Mouse (Mus musculus) gastrocnemius, postnatal 14 days (tissue): Measurements from ENCODE around the gene Nsdhl. TPM values are rescaled to one million over a fixed set of nuclear protein-coding genes. Genes with fewer than 3 reads are reported as not detected.

Experiments used
- DNase-seq: peaks from one replicate; pipeline ENCODE4 v3.0.0; 2021; ENCODE audit warnings: mixed read lengths
- intact Hi-C: fragments of 180-260 bp; cut with DNase I; formaldehyde crosslinking; loops from one replicate; pipeline ENCODE4 v1.15.1; 2025; ENCODE audit warnings: low total_unique reads
- long read RNA-seq, 2 experiments: library from polyadenylated mRNA; stranded (forward); transcript quantifications; one replicate each; pipeline ENCODE4 v2.0.0; 2021
- total RNA-seq, 2 experiments: library from RNA; stranded (reverse); gene quantifications; 2 replicates each; pipeline ENCODE4 v1.2.3; 2021

Nsdhl gene
- total RNA-seq = 1 to 10 TPM; 5.5 to 8.1 TPM
- long read RNA-seq, experiment 1, transcript Nsdhl-201 (8 exons, 2,168 nt) = major isoform, 6 of 7 reads
- long read RNA-seq, experiment 1, partial matches to known transcripts = 0 of 7 reads
- long read RNA-seq, experiment 1, other reads (novel, unspliced or antisense) = 1 of 7 reads
- long read RNA-seq, experiment 2, transcript Nsdhl-201 (8 exons, 2,168 nt) = major isoform, 6 of 7 reads
- long read RNA-seq, experiment 2, partial matches to known transcripts = 0 of 7 reads
- long read RNA-seq, experiment 2, other reads (novel, unspliced or antisense) = 1 of 7 reads

DNA sequence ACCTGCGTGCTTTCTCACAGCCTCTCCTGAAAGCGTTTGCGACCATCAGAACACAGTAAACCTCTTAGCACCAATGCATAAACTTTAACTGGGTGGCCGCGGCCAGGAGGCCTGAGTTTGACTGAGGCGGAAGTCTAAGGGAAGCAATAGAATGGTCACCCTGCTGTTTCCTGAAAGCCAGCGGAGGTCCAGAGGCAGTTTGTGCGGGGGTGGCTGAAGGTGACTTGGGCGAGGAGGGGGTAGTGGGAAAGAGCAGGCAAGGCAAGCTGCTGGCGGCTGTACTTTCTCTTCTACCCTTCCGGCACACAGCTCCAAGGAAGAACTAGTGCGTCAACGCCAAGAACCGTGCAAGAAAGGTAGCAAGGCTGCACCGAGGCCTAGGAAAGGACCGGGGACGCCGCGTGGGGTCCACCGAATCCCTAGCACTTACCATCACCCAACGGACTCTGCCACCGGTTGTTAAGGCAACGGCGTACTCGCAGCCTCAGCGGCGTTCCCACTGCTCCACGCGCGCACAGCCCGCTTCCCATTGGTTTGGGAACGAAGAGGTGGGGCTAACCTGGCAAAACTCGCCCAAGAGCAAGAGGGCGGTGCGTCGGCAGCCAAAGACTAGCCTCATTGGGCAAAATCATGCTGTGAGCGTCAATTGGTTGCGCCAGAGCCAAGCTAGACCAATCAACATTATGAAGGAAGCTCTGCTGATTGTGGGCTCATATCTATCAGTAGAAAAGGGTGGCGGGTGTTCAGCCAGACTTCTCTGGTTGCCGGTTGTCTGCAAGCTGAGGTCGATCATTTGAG, at the start of gene Nsdhl, which contains the start of gene Cetn2:
Gene Nsdhl, plus strand, starts transcription at position 674 of the 798 bp plus-strand sequence.
Gene Cetn2, minus strand, starts transcription at position 528 of the 798 bp plus-strand sequence.
- intact Hi-C loops = no loop called here
- peak; percentile 86 for DNase-seq

DNA sequence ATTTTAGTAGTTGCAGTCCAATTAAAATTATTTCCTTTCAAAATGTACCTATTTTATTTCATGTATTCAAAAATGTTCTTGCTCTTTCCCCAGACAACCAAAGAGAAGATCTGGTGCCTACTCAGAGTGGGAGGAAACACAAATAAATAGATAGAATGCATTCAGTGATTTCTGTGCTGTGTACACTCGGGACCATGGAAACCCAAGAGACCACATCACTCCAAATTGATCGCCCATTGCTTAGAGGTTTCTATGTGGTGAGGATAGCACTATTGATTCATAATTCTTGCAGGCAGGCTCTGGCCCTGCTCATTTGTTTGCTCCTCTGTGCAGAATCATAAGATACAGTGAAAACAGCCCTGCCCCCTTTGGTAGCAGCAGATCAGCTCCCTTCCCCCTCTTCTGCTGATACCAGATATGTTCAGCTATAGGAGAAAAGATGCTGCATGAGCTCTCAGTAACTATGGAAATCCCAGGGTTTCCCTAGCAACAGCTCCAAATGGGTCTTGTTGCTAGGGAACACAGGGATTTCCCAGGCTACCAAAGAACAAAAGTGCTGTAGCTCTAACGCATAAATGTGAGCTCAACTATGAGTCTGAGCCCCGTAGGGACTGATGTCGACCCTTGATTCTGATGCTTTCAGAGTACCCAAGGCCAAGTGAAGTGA, 22.8 kb upstream of the Nsdhl start:
- DNase-seq = no peak
- intact Hi-C loops = no loop called here

DNA sequence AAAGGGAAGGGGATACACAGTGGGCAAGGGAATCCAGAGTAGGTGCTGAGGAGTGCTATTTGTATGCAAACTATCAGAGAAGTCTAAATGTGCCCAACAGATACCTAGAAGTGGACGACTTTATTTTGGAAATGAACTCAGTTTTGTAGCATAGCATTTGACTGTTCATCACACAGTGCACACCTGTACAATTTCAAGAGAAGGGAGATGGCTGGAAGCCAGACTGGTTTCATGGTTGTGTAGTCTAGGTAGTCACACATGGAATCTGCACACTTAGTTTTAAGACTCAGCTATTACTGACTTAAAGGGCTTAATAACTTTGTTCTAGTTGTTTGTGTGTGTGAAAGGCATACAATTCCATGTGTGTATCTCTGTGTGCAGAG, 22.3 kb upstream of the Nsdhl start:
- DNase-seq = no peak
- intact Hi-C loops = no loop called here

DNA sequence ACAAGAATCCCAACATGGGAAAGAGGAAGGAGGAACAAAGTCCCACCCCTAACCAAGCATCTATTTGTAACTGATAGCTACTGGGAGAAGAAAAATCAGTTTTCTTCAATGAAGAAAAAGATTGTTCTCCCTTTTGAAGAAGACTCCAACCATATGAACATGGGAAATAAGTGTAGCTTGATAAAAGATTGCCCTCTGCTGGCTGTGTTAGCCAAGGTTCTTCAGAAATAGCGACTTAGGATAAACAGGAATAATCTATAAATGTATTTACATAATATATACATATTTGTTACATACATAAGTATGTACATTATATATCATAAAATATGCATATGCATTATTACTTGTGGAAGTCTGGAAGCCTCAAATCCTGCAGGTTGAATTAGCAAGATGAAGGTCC, 15.8 kb upstream of the Nsdhl start:
- intact Hi-C loops = no loop called here
- no peak for DNase-seq

DNA sequence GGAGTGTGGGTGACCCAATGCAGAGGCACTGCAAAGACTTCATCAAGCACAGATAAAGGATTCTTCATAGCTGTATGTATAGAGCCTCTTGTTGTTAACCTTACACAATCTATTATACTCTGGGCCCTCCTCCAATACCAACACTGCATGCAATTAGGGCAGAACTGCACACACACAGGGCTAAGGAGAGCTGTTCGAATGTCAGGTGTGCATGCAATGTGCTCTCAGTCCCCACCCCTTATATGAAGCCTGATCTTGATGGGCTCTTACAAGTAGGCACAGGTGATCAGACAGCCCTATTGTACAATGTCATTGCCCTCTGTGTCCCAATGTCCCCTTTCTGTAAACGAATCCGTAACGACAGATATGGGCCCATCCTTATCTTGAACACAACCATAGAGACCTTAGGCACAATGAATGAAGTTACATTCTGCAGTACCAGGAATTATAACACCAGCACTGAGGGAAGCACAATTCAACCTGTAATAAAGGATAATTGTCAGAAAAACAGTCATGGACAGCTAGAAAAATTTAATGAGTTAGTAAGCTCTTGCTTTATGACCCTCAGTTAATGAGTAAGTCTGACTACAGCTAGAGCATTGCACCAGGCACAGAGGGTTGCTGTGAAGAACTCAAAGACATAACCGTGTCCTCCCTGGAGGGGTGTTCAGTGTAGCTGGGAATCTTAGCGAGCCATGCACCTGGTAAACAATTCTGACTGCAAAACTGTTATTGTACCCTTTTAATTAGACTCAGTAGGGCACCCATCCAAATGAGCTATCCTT, 10.5 kb upstream of the Nsdhl start:
- intact Hi-C loops = no loop called here
- DNase-seq = no peak

- DNase-seq = peak; percentile 8
- intact Hi-C loops = no loop called here
Measured at GRCm38 (mm10) chrX:72908404-72908741, 10.0 kb upstream of the Nsdhl start.

DNA sequence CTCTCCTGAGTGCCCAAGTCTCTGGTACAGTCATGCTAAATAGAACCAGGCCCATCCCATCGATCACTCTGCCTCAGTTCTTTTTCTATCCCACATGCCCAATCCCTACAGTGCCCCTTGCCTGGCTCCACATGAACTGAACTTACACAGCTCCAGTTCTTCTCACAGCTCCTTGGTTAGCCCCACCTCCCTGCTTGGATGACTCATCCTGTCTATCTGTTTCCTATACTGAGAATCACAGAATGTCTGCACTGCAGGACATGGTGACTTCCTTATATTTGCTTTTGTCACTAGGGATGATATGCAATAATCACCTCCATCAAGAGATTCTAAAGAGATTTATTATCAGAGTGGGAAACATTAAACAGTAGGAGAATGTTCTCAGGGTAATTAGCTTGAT, 6.7 kb upstream of the Nsdhl start:
- intact Hi-C loops = no loop called here
- DNase-seq = no peak

DNA sequence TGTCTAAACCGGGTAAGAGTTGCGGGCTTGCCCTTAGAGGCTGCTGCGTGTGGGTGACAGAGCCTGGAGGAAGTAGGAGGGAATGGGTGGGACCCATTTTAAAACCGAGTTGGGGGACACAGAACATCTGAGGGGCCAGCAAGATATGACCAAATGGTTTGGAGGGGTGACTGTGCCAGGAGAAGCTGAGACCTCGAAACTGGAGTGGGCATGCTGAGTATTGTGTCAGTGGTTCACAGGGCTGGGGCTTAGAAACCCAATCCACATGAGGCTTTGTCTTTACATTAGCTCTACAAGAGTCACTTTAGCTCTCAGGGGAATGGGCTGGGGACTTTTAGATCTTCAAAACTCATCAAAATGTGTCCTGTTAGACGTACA, 314 bp downstream of the Nsdhl start:
- intact Hi-C loops = no loop called here
- DNase-seq = no peak

DNA sequence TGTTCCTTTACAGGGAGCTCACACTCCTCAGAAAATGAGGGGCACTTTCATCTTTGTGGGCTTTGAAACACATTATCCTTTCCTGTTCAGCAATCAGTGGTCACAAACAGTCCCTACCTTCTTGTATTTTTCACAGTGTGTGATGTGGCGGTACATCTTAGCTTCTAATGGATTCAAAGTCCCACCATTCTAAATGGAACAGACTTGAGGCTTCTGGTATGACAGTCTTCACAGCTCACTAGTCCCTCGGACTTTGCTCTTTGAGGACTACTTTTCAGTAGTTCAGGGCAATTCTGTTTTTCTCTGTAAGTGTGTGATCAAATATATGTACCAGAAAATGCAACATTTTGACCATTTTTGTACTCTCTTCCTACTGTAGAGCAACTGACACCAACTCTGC, 3.0 kb downstream of the Nsdhl start:
- intact Hi-C loops = no loop called here
- no peak for DNase-seq

DNA sequence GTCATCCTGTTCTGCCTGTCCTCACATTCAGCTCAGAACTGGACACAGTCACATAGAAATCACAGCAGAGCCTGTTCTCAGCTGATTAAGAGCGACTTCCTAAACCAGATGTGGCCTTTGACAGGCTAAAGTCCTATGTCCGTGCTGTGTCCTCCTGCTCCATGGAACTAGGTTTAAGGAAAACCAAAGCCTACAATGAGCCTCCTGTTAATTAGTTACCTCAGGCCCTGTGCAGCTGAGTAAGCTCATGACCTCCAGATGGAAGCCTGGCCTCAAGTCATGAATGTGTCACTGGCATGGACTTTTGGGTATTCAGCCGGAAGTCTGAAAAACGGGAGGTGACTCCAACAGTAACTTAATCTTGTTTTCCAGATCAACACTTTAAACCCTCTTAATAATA, 35.1 kb downstream of the Nsdhl start:
- DNase-seq = no peak
- intact Hi-C loops = no loop called here

GRCm38 (mm10) chrX:72956486-72956885, 38.1 kb downstream of the Nsdhl start:
- intact Hi-C loops = no loop called here
- DNase-seq = no peak

- intact Hi-C loops = no loop called here
- no peak for DNase-seq
Measured at GRCm38 (mm10) chrX:72960431-72960830, 42.1 kb downstream of the Nsdhl start.

- intact Hi-C loops = no loop called here
- DNase-seq = no peak
Measured at GRCm38 (mm10) chrX:72961511-72961910, 43.2 kb downstream of the Nsdhl start.

DNA sequence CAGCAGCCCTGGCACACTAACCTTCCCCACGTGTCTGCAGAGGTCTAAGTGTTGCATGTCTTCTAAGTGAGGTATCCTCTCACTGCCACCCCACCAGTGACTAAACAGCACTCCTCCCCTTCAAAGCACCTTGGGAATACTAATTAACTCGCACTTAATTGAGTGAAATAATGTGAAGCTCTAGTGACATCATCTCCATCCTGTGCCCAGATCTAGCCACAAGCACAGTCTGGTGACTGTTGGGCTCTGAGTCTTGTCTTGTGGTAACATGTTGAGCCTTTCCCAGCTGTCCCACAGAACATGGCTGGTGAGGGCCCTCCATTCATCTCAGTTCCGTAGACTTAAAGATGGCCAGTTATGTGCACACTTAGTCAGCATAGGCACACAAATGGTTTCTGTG, 44.4 kb downstream of the Nsdhl start:
- DNase-seq = no peak
- intact Hi-C loops = no loop called here

- intact Hi-C loops = no loop called here
- DNase-seq = no peak
Measured at GRCm38 (mm10) chrX:72982831-72983230, 64.5 kb downstream of the Nsdhl start.

DNA sequence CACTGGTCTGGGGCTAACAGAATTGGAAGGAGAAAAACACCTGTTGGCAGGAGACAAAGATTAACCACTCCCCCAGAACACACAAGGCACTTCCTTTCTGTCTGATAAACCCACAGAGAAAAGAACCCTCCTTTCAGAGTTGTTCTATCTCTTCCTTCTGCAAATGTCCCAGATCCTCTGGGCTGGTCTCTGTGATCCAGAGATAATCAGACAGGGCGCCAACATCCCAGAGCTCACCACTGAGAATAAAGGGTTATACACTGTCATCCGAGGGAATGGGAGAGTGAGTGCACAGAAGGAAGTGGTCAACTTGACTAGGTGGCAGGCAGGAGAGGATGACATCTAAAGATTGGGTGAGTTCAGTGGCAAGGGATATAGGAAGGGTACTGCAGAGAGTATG, 67.2 kb downstream of the Nsdhl start:
- DNase-seq = no peak

GRCm38 (mm10) chrX:72986841-72987519, 68.6 kb downstream of the Nsdhl start, which contains the start of gene Zfp185:
Zfp185 (plus strand) TSS chrX:72987339.
- peak; percentile 48 for DNase-seq
- intact Hi-C loops = no loop called here

More for the DNA sequence above, 67.2 kb downstream of the Nsdhl start:
- intact Hi-C loops = no loop called here

DNA sequence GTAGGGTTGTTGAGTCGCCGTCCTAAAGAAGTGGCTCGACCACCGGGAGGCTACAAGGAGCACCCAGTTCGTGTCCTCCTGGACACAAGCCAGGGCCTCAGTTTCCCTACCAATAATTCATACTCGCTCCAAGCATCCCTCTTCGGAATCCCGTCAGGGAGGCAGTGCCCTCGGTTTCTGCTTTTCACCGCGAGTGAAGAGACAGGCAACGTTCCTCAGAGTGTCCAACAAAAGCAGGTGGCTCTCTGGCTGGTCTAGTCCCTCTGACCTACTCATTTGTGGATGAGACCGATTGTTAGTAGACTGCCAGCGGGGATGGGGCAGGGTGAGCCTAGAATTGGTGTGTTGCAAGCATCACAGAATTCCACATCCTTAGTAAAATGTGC, 69.2 kb downstream of the Nsdhl start:
- intact Hi-C loops = no loop called here
- no peak for DNase-seq

GRCm38 (mm10) chrX:72988431-72988830, 70.1 kb downstream of the Nsdhl start:
- intact Hi-C loops = no loop called here
- no peak for DNase-seq
